Mouse (Mus musculus) lung, adult 18-20 months (tissue): ENCODE results near the gene Mcf2.

Source experiments
- DNase-seq, 2 experiments: peaks; one replicate each; pipeline ENCODE4 v3.0.0; 2022; ENCODE audit warnings: mixed read lengths in 2 of 2

The Mcf2 gene

DNA sequence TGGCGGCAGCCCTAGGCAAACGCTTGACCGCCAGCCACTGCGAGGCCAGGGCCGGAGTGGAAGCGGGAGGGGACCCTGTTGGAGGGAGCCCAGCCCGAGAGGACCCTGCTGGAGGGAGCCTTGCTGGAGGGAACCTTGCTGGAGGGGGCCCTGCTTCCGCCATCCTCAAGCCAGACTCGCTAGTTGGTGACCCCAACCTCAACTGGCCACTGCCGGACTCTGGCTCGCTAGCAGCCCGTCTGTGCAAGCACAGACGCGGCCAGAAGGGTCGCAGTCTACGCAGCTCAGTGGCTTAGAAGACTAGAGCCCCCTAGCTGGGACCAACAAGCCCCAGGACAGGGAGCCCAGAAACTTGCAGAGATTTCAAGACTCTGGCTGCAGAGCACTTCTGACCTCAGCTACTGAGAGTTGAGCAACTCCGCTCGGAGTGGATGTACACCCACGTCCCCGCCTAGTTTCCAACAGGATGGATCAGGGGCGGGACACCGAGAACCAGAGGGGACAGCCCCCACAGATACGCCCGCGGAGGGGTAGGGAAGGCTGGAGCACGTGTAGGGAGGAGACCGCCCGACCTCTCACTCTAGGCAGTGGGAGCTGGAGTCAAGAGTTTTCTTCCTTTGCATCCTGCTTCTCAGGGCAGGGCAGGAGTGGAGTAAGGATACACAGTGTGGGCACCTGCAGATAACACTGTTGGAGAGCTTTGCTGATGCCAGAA is at the start of gene Mcf2:
Mcf2 (minus strand) TSS at position 346 of the 715 bp plus-strand sequence.
- no peak for DNase-seq

DNA sequence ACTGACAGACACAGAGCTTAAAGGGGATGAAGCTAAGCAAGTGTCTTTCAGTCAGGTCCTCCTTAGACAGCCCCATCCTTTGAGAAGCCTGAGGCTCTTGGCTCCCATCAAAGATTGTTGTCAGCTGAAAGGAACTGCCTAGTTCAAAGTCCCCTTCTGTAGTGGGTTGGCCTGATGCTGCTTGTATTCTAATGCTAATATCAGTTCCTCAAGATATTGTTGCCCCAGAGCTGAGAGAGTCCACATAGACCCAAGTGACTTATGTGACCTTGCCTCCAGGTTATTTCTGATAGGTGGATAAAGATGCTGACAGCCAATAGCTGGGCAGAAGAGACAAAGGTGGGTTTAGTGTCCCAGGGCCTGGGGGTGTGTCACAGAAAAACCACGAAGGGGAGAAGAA is 8.8 kb upstream of the Mcf2 start:
- DNase-seq = no peak

DNA sequence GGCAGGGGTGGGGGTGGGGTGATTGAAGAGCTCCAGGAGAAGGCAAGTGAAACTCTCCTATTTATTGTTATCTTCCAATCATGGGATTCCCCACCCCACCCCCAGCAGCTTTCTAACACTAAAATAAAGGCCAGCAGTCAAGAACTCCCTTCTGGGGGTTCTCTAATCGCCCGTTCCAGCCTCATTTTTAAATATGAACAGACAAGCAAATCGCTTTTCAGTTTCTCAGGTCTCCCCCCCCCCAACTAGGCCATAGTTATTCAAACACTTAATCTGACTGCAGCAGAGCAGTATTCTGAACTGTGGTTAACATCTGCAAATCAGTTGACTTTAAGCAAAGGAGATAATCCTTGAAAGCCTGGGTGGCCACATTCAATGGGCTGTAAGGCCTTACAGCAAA is 3.7 kb upstream of the Mcf2 start:
- no peak for DNase-seq

DNA sequence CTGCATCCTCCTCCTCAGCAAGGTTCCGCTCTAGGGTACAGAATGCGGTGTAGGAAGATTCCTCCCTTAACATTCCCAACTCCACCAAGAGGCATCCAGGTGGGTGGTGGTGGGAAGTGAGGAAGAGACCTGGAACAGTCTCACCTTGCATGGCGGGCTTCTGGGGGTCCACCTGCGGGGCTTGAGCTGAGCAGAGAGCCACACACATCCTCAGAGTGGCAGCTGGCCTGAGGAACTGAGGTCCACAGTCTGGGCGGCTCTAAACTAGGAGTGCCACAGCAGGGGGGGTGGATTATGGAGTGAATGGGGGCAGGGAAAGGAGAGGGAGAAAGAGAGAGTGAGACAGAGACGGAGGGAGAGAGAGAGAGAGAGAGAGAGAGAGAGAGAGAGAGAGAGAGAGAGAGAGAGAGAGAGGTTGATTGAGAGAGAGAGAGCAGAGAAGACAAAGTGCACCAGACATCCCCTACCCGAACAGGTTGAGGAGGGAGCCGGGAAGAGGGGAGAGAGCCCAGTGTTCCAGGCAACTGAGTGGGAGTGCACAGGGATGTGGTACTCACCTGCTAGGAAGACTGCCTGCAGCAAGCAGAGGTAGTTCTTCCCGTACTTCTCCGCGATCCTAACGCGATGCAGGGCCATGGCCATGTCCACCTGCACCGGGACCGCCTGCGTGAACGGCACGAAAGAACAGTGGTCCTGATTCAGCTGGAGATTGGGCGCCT is 705 bp downstream of the Mcf2 start:
- DNase-seq = no peak

DNA sequence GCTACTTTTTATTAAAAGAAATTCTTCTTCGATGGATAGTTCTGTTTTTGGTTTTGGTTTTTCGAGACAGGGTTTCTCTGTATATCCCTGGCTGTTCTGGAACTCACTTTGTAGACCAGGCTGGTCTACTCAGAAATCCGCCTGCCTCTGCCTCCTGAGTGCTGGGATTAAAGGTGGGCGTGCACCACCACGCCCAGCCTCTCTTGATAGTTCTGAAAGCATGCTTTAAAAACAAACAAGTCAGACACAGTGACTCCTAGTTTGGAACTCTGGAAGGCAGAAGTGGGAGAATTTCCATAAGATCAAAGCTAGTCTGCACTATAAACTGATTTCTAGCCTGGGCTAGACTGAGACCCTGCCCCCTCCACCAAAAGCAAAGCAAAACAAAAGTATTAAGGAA is 8.8 kb downstream of the Mcf2 start:
- no peak for DNase-seq

DNA sequence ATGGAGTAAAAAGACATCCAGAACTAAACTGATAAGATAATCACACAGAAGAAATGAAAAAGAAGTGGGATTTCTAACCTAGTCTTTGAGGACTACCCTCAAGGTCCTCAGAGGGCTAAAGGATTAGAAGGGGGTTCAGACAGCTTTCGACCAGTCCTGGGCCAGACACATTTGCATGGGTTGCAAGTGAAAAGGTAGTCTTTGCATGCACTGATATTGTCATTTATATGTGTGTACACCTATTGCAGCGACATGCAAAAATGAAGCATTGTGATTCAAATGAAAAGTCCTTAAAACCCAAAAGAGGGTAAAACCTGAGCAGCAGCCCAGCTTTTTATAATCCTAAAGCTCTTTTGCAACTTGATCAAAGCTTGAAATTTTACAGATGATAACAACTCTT is 9.4 kb downstream of the Mcf2 start:
- DNase-seq = no peak

DNA sequence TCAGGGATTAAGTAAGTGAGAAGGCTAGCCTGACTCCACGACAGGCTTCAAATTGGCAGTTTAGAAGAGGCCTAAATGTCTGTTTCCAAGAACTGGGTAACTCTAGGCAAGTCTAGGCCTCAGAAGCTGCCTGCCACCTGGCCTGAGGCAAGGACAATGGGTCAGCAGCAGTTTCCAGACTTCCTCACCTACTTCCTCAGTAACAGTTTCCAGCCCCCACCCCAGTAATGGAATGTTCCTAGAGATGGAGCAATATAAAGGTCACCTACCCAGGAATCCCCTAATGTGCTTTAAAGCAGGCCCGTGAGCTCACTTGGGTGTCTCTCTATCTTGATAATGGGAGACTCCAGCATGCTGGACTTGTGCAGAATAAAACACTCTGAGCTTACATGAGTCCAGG is 10.1 kb downstream of the Mcf2 start:
- DNase-seq = no peak

DNA sequence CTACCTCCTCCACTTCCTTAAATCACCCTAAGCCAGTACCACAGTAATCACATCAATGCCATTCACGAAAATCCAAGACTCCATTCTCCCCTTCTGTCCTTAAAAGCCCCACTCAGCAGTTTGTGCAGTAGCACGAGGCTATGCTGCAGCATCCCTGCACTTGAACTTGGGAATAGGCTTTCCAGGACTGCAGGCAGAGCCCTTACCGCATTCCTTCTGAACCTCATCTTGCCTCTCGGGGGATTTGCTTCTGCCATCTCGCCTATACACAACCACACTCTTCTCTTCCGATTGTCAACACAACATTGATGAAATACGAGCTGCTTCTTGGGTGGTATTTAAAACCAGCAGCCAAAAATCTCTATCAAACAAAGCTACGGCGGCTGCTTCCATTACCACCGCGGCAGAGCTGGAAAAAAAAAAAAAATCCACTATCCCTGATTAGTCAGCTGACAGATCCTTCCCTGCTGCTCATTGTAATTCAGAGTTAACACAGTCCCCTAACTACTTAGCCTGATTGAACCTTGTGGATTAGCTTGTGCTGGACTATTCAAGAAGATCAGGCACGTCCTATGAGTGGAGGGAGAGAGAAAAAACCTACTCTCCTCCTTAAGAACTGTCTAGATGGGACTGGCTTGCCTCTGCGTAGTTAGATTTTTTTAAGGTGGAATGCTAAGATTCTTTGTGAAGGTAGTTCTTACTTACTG is 31.5 kb downstream of the Mcf2 start:
- no peak for DNase-seq

DNA sequence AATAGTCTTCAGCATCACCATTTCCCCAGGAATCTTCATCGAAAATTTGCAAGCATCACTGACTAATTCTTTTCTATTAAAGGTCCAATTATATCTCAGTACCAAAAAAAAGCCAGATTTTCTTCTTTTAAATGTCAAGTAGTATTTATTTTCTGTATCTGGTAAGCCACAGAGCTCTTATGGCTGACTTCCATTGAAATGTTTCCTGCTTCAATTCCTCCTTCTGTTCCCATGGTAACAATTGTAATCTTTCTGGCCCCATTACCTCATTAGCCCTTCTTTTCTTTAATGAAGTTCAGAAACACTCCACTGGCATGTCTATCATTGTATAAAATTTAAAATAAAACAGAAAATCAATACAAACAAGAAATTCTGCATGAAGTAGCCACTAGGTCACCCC is 103.5 kb downstream of the Mcf2 start:
- no peak for DNase-seq

DNA sequence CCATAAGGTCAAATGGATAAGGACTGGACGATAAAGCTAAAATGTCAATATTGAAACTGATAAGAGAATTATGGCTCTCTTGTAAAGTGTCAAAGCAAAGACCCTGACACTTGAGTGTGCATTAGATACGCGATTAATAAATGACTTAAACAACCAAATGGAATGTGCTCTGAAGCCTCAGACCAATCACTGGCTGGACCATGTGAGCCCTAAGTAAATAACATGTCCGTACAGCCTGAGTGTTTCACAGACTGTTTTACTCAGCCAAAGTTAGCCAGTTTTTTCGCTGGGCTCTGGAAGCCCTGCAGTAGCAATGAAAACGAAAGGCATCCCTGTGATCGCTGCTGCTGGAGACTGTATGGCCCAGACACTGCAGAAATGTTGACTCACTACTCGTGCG is 123.7 kb downstream of the Mcf2 start:
- DNase-seq = no peak

DNA sequence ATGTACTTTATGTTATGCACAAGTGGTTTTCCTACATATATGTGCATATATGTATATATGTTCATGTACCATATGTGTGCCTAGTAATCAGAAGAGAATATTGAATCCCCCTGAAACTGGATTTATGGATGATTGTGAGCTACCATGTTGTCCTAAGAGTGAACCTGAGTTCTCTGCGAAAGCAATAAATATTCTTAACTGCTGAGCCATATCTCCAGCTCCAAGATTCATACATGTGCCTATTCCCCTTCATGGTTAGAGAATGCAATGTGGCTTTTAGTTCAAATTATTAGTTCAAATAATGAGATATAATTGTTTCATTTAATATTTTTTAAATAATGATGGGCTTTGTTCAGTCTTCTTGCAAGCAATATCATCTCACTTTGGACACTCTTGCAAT is 124.1 kb downstream of the Mcf2 start:
- no peak for DNase-seq

DNA sequence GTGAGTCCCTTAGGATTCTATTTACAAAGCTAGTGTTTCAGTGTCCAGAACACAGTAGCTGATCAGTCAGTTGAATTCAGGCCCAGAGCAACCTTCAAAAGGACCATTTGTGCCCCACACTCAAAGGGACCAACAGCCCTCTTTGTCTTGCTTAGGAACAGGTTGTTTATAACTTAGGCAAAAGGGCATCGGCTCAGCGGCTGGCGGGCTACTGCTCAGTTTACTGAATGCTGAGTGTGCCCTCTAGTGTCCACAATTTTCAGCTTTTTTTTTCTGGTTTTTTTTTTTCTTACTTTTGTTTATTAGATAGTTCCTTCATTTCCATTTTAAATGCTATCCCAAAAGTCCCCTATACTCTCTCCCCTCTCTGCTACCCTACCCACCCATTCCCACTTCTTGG is 152.2 kb downstream of the Mcf2 start:
- DNase-seq = no peak

DNA sequence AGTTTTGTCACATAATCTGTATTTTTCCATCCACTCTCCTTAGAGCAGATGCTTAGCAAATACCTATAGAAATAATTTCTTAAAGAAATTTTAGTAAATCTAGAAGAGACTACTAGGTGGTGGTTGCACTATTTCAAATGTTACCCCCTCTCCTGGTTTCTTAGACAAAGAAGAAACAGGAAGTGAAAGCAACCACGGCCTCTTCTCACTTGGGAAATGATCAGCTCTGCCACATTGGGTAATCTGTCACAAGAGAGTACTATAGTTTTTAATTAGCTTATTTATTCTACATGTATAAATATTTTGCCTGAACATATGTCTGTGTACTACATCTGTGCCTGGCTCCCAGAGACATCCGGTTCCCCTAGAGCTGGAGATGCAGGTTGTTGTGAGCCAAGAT is 157.3 kb downstream of the Mcf2 start:
- DNase-seq = no peak

DNA sequence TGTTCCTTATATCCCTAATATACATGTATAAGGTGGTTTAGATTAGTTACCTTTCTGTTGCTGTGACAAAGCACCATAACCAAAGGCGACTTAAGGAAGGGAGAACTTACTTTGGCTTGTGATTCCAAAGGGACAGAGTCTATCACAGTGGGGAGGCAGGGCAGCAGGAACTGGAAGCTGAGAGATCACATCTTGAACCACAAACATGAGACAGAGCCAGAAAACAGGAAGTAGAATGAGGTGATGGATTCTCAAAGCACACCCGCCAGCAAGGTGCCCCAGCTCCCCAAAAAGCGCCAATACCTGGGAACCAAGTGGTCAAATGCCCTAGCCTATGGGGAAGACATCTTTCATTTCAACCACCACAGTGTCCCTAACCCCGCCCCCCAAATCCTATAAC is 157.9 kb downstream of the Mcf2 start:
- DNase-seq = no peak

DNA sequence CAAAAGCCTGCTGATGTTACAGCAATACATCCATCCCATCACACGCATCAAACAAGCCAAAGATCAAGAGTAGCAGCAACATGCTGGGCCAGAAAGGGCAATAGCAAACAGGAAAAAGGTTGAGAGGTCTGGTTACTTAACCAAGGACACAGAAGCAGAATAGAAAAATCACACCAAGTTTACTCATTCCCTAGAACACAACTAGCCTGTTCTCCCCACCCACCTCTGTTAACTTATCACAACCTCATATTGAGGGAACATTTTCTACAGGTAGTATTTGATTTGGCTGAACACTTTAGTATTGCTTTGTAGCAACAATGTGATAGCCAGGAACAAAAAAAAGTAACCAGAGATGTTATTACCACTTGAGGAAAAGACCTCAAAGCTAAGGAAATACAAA is 164.3 kb downstream of the Mcf2 start:
- DNase-seq = no peak

DNA sequence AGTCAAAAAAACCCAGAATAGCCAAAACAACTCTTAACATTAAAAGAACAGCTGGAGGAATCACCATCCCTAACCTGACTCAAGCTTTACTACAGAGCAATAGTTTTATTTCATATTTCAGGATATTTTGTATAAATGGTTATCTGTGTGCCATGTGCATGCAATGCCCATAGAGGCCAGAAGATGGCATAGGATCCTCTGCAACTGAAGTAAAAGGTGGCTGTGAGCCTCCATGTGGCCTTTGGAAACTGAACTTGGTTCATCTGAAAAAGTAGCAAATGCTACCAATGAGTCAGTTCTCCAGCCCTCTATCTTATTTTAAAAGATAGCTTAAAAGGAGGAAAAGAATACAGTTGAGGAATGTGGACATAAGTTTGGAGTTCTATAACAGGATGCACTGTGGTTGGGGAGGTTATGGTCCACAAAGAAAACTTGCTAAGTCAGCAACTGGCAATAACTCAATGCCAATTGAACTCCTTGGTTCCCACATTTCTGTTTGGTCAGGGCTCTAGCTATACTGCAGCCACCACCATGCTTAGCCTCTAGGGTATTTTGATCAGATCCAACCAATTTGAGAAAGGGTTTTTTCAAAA is 165.7 kb downstream of the Mcf2 start:
- DNase-seq = peak in 1 of 2 experiments; percentile 18
